Mouse (Mus musculus) embryo, embryonic 10 days (tissue): ENCODE results near the gene Mturn.
A peak's percentile ranks its signal among the peaks of the same experiment; 100 is the strongest.

Experiments used
- DNase-seq: peaks from one replicate; pipeline ENCODE4 v3.0.0-alpha.2; 2015; ENCODE audit warnings: low spot score

The Mturn gene

DNA sequence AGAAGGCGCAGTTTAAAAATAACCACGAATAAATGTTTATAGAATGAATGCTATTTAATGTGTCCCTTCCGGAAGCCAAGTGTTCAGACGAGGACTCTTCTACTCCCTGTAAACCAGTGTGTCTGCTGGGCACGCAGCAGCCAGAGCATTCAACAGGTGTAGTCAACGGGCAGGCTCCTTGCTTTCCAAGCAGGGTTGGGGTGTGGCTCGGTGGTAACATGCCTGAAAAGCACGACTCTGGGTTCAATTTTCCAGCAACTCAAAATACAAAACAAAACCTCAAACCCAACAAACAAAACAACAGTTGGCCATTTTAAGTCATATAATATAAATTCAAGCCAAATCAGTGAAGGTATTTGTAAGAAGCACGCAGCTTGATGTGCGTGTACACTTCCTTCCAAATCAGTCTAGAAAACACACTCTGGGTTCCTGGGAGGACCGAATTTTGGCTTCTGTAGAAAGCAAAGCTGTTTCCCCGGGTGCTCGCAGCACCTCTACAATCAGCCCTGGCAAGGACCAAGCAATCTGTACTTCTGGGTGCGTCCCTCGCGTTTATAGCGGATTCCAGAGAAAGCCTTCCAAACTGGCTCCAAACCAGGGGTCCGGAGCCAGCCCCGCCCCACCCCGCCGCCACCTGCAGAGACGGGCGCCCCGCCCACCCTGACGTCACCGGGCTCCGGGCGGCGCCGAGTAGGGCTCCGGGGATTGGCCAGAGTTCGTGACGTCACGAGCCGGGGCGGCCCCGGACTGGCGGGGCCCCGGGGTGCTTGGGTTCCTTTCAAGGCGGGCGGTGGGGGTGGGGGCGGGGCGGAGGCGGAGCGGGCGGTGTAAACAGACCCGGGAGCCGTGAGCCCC lies at the start of gene Mturn:
Gene Mturn, plus strand, starts transcription at position 734 of the 855 bp plus-strand sequence.
- peak; percentile 93 for DNase-seq

GRCm38 (mm10) chr6:54639877-54640276 lies 41.5 kb upstream of the Mturn start:
- no peak for DNase-seq

- no peak for DNase-seq
These were observed 39.5 kb upstream of the Mturn start for GRCm38 (mm10) chr6:54641953-54642352.

DNA sequence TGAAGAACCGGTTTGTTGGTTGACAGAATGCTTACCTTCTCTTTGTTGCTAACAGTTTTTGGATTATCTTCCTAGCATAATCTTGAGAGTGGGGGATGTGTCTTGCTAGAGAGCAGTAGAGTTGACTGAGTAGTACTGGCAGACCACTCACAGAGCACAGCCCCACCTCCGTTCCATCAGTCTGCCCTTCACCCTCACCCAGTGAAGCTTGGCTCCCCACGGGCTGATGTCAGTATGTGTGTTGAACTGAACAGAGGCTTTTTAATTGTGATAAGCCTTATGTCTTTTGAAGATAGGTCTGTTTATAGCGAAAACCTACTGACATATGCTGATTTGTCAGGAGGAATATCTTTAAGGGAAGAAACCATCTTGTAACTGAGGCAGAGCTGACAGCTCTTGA lies 38.2 kb upstream of the Mturn start:
- no peak for DNase-seq

- DNase-seq = no peak
These were observed 25.8 kb upstream of the Mturn start for GRCm38 (mm10) chr6:54655471-54656095.

DNA sequence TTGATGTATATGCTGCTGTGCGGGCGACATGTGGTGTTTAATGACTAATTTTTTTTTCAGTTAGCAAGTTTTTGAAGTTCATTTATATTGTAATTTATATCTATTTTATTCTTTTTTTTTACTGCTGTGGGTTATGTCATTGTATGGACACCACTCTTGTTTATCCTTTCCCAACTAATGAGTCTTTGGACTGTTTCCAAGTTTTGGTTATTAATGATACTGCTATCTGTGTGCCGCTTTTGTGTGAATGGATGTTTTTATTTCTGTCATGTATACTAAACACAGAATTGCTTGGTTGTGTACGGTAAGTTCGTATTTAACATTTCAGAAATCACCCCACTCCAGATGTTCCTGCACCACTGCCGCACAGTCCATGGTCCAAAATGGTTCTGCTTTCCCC lies 23.6 kb upstream of the Mturn start:
- no peak for DNase-seq

- no peak for DNase-seq
These were observed 11.6 kb upstream of the Mturn start for GRCm38 (mm10) chr6:54669868-54670267.

- DNase-seq = no peak
These were observed 8.5 kb upstream of the Mturn start for GRCm38 (mm10) chr6:54672901-54673300.

DNA sequence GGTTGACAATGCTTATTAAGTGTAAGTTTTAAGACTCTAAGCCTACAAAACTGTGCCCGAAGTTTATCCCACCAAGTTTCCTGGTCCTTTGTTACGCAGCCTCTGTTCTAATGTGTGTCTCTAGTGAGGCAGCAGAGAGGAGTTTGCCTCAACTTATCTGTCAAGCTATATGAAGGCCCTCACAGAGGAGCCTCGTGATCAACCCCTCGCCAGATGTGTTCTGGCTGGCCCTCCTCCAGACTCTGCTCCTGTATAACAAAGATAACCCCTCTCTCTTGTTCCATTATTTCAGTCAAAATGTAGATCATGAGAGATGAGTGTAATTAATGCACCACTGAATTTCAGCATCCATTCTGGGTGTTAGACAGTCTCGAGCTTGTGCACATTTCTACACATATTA lies 1.7 kb upstream of the Mturn start:
- no peak for DNase-seq

DNA sequence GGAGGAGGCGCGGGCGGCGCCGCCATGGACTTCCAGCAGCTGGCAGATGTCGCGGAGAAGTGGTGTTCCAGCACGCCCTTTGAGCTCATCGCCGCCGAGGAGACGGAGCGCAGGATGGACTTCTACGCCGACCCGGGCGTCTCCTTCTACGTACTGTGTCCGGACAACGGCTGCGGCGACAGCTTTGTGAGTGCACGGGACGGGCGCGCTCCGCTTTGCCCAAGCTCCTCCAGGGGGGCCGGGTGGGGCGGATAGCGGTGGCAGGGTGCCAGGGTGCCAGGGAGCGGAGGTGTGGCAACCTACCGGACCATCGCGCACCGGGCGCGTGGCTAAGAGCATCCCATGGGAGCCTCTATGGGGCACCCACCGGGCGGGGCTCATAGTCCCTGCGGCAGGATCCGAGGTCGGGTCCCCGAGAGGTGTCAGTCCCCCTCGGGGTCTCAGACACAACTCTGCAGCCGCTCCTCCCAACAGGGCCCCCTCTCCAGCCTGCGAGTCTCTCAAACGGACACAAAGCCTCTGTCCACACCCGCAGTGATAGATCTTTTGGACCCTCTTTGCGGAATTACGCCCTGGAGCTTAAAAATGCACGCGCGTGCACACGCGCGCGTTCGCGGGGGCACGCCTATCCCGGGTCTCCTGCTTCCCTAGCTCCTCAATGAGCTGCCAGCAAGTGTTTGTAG lies 463 bp downstream of the Mturn start:
- no peak for DNase-seq

GRCm38 (mm10) chr6:54684085-54684484 lies 2.7 kb downstream of the Mturn start:
- DNase-seq = no peak

GRCm38 (mm10) chr6:54685103-54685502 lies 3.7 kb downstream of the Mturn start:
- DNase-seq = no peak

- no peak for DNase-seq
These were observed 4.4 kb downstream of the Mturn start for GRCm38 (mm10) chr6:54685716-54686395.

DNA sequence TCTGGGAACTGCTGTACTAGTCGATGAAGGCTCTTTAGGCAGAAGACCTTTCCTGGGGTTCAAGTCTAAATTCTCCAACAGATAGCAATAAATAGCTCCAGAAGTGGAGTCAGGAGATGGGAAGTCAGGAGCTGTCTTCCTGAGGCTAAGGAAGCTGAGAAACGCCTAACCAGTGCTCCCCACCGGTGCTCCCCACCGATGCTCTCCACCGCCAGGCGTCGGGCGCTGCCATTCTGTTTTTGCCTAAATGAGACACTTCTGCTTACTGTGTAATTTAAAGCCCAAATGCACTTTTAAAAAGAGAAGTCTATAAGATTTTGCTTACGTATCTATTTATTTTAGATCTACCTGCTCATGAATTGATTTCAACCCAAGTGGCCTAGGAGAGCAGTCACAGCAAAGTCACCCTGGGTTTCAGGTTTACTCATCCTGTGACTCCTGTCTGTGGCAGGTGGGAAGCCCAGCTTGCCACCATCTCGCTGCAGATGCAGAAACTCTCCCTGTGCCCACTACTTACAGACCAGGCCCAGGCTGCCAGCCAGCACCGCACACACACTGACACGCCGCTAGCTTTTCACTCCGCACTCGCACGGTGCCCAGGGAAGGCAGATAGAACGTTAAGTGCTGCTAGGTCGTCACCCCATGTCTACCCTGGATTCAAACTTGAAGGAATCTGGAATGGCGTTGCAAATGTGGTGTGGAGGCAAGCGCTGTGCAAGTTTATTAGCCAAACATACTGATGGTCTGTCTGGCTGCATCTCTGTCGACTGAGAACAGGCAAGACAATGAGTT lies 5.7 kb downstream of the Mturn start:
- DNase-seq = no peak

DNA sequence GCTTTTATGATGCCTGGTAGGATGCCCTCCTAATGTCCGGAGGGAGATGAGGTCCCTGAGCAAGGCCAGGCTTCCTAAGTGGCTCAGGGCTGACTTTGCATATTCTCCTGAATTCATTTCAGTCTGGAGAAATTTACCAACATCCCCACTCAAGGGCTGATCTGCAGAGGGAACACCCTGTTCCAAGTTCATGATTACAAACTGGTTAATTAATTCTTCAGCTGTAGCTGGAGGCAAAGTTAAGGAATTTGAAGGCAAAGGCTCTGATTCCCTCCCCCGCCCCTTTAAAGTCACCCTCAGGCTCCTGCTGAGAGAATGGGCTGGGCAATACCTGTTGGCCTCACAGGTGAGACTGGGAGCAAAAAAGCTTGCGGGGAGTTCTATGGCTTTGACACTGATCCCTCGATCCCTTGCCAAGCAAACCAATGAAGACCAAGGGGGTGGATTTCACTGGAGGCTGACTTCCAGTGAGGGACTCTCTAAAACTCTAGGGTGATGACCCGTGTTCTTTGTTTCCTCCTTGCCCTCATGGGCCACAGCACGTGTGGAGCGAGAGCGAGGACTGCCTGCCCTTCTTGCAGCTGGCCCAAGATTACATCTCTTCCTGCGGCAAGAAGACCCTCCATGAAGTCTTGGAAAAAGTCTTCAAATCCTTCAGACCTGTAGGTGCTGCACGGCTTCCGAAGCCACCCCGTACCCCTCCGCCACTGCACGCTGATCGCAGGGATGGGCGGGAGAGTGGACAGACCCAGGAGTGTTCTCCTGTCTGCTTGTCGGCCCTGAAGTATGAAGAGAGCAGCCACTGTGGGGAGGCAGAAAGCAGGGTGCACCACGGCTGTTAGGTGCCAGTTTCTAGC lies 7.3 kb downstream of the Mturn start:
- no peak for DNase-seq

DNA sequence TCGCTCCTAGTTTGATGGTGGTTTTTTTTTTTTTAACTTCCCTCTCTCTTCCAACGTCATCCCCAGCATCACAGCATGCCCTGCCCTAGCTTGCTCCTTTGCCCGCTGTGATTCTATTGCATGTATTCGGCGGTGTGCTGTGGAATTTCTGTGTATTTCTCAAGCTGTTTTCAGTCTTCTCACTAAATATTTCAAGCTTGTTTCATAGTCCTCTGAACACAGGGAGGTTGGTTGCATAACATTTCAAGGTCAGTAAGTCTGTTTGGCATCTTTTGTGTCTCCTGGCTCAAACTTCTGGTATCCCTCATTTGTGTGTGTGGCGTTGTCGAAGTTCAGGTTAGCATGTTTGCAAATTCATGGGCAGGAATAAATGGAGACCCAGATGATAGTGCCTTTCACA lies 8.3 kb downstream of the Mturn start:
- no peak for DNase-seq

DNA sequence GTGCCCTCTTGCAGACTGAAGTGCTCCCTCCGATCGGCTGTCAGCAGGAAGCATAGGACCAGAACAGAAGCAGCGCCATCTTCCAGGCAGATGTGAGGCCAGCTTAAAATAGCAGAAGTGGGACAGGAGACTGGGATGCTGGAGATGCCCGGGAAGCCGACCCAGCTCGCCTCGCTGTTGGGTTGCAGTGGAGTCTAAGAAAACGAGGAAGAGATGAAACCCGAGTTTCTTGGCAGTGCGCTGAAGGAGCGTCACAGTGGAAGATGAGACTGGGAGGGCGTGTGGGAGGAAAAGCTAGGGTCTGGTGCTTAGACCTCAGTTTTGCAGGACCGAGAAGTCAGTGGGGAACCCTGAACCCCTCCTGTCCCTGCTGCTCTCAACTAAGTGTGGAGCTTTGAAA lies 9.4 kb downstream of the Mturn start:
- no peak for DNase-seq

DNA sequence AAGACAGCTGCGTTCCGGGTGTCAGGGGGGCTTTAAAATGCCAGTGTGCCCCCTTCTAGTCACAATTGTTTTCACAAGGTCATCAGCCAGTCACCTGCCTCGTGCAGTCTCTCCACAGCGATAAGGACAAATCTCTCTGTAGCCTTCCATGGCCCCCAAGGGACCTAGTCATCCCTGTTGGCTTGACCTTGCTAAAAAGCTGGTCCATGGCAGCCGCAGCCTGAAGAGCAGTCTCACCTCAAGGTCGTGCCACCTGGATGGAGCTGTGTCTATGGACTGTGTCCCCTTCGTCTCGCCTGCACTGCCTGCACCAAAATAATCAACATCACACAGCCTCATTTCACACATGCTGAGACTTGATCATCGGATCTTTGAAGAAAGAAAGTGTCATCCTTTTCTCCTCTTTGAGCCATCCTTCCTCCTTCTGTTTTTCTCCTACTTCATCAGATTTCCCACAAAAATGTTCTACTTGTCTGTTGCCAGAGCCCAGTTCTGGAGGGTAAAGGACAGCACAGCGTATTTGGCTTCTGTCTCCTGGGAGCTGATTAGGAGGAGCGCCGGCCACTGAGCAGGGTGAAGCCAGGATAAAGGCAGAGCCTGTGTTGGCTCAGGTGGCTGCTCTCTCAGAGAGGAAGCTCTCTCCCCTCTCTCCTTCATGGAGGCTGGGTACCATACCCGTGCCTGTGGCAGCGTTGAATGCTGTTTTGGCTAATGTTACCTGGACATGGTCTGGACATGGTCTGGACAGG lies 10.1 kb downstream of the Mturn start:
- DNase-seq = no peak

- no peak for DNase-seq
These were observed 10.8 kb downstream of the Mturn start for GRCm38 (mm10) chr6:54692201-54692600.

- no peak for DNase-seq
These were observed 11.9 kb downstream of the Mturn start for GRCm38 (mm10) chr6:54693286-54693685.
